Mouse (Mus musculus): ENCODE measurements around the gene Rassf10. TPM values are rescaled to one million over a fixed set of nuclear protein-coding genes. Genes with fewer than 3 reads are reported as not detected.

The Rassf10 gene
- total RNA-seq, 2 experiments from 2014 or later, result 0.63 to 0.70 TPM

DNA sequence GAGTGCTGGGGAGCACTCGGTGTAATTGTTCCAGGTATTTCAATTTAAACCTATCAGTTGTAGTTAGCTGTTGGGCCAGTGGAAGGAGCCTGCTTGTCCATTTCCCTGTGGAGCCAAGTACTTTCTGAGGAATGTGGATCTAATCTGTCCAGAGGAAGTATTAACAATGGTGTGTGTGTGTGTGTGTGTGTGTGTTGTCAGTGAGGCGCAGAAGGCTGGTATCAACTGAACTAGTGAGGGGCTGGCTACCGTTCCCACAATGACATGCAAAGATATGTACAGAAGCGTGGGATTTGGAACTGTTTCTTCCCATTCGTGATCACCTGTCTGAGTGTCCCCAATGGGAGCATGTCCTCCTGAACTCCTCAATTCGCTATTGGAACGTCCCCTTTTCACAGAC, 3.2 kb downstream of the Rassf10 start:
- DNase-seq (ENCODE audit: low spot score in 2 of 2), result no peak

DNA sequence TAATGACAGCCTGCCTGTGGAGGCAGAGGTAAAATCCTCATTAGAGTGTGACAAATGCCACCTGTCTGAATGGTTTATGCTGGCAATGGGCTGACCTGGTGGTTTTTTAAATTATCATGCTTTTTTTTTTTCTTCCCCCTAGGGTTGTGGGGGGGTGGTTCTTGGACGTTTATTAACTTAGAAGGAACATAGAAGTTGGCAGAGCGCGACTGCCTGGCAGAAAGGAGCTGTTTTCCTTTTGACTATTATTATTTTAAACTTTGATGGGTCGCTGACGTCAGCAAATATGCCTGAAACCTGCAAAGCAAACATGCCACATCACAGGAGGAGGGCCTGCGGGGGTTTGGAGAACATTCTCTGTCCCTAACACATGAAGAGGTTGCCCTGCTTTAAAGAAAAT, 3.9 kb downstream of the Rassf10 start:
- no peak for DNase-seq (ENCODE audit: low spot score in 2 of 2)

DNA sequence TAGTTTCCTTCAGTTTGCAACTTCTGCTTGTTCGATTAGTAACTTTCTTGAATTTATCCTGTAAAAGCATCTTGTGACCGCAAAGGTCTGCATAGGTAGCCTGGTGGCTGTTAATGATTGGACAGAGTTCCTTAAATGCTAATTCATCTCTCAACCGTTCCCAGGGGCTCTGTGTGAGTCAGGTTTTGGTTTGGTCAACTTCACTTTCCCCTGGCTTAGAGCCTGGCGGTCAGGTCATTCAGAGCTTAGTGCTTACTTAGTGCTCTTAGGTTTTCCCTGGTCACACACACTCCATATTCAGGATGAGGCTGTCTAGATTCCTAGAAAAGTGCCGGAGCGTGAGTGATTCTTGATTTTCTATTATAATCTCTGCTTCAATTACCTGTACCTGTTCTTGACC, 12.6 kb downstream of the Rassf10 start:
- DNase-seq (ENCODE audit: low spot score in 2 of 2), result no peak

DNA sequence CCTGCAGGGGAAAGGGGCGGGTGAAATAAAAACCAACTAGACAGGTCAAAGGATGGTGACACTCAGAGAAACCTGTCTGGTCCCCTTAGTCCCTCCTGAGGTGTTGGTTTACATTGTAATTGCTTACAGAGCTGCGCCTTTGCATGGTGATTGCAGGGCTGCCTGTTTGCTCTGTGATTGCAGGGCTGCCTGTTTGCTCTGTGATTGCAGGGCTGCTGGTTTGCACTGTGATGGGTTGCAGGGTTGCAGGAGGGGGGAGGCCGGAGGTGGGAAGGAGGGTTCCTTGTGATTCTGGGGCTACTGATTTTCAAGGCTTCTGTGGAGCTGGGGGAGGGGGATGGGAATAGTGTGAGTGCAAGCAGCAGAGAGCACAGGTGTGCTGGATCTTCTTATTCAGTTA, 13.0 kb downstream of the Rassf10 start:
- no peak for DNase-seq (ENCODE audit: low spot score in 2 of 2)

DNA sequence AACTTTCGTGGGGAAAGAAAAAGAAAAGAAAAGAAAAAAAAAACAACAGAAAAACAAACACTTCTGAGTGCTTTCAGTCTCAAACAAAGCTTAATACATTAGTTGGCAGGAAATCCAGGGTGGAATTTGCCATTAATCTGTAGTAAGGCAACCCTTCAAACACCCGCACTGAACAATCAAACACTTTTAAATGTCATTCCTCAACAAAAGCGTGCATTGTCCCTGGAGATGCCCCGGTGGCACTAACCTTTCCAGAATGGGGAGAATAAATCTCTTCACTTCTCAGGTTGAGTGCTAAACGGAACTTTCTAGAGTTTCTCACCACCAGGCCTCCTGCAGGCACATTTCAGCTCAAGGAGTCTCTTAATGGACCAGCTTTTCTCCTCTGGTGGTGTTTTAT, 29.6 kb downstream of the Rassf10 start:
- no peak for DNase-seq (ENCODE audit: low spot score in 2 of 2)

DNA sequence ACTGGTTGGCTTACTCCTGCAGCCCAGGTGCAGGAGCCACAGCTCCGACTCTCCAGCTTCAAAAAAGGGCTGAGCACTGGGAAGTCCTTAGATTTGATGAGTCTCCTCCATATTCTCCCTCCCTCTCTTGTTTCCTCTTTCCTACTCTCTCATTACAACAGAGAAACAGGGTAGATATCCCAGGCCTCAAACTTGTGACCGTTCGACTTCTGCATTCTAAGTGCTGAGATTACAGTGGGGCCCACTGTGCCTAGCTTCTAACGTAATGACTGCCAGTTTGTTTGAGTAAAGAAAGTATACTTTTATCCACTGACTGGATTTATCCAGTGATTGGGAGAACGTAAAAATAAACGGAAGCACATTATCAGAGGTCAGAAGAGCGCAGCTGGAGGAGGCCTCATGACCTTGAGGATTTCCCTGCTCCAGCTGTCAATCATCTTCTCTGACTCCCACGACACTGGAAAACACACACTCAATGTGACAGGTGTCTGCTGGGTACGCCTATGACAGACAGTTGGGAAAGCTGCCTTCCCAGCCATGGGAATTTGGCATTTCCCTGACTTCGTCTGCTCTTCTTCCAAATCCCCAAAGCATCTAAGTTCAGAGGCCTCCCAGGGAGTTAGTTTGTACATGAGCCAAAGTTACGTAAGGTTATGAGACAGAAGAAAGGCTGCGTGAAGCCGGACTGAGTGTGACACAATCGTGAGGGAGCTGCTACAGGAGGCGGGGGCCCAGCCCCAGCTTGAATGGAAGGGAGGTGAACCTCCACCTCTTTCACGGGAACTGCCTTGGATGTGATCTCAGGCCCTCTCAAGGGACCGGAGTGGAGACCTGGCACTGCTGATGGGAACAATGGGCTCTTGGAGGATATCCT, 31.2 kb downstream of the Rassf10 start:
- no peak for DNase-seq (ENCODE audit: low spot score in 2 of 2)

DNA sequence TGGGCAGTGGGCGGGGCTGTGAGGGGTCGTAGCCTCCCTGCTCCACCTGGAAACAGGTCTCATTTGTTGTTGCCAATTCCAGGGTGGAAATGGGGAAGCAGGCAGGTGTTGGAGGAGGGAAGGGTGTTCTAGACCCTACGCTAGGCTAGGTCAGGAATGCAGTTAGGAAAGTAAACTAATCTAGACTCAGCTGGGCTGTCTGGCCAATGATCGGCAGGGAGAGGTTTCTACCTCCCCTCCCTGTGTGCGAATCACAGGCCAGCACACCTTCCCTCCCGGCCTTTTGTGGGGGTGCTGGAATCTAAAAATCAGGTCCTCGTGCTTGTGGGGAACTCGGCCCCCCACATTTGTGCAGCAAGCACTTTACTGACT, 31.8 kb downstream of the Rassf10 start:
- no peak for DNase-seq (ENCODE audit: low spot score in 2 of 2)

DNA sequence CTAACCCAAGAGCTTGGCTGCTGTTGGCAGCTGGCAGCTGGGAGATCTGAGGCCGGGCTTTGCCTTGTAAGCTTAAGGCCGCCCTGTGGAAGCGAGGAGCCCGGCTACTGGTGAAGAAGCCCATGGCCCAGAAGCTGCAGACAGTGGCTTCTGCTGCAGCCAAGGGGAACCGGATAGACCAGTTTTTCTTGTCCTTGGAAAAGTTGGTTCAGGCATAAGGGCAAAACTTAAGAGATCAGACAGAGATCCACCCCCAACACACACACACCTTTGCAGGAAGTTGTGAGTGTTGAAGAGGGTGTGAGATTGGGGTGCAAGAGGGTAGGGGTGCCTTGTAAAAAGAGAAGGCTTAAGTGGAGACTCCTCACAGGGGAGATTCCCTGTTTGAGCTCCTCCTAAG, 39.2 kb downstream of the Rassf10 start:
- DNase-seq (ENCODE audit: low spot score in 2 of 2), result no peak

DNA sequence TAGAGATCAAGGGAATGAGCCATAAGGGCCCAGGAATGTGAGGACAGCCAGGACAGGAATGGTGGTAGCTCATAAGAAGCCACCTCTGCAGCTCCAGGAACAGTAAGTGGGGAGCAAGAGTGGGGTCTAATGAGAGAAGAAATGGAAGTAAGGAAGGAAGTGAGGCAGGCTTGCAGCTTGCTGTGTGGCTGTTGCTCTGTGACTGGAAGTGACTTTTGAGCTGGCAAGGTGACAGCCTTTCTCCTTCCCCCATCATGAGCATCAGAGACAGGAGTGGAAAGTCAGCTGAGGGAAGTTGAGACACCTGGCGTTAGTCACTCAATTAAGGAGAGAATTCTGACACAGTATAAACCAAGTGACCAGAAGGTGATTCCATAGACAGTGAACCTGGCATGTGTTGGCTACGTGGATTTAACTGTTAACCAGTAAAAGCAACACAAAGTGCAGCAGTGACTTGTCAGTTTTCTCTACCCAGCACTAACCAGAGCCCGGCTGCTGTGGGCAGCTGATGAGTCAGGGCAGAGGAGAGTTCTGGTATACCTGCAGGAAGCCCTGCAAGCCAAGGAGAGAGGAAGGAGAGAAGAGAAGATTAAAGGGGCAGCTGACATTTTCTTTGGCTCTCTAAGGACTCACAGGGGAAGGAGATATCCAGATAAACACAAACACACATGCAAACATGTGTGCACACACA, 49.9 kb downstream of the Rassf10 start:
- no peak for DNase-seq (ENCODE audit: low spot score in 2 of 2)

DNA sequence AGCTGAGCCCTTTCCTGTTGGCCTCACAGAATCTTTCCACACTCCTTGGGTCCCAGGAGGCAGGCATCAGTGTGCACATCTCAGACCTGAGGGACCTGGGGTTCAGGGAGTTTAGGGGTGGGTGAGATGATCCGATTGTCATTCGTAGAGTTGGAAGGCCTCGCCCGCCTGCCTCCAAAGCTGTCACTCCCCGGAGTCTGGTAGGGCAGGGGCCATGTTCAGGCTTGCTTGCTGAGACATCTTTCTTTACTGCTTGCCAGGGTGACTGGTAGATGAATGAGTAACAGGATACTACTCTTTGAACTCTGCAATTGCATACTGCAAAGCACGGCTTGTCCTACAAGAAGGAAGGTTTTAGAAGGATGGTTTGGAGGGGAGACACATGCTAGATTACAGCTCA, 52.0 kb downstream of the Rassf10 start:
- DNase-seq (ENCODE audit: low spot score in 2 of 2), result no peak

All from left cerebral cortex, adult 18-20 months (tissue).